Mouse (Mus musculus): ENCODE data around the gene C2cd2.

GRCm38 (mm10) chr16:97906337-97906736 is 56.1 kb downstream of the C2cd2 start:
- no peak for TF ChIP-seq ELF1 (IDR thresholded peaks at IDR 0.05; ENCODE audit: low read depth, low read length)
- TF ChIP-seq CTCF (conservative IDR thresholded peaks at IDR 0.05 in 1 of 2, IDR thresholded peaks at IDR 0.05 in 1 of 2; ENCODE audit: low read depth in 2 of 2, low read length in 2 of 2), result no peak
- TF ChIP-seq SMC3 (IDR thresholded peaks at IDR 0.05; ENCODE audit: low read depth, low read length), result no peak
- TF ChIP-seq EP300 (IDR thresholded peaks at IDR 0.05; ENCODE audit: low read length), result no peak
- no peak for TF ChIP-seq ZMIZ1 (IDR thresholded peaks at IDR 0.05; ENCODE audit: low read depth, low read length)
- no peak for TF ChIP-seq MEF2A (IDR thresholded peaks at IDR 0.05; ENCODE audit: borderline replicate concordance, low read depth, low read length)
- no peak for TF ChIP-seq POLR2A (IDR thresholded peaks at IDR 0.05; ENCODE audit: low read depth, low read length)
- TF ChIP-seq USF2 (conservative IDR thresholded peaks at IDR 0.05; ENCODE audit: low read depth, low read length), result no peak
- TF ChIP-seq NELFE (IDR thresholded peaks at IDR 0.05; ENCODE audit: low read depth, low read length), result no peak
- TF ChIP-seq MAX (IDR thresholded peaks at IDR 0.05; ENCODE audit: low read length), result no peak

Data from CH12.LX (cell line).